13 mouse cellular contexts compared by ENCODE assay signal in the genomic region with DNA sequence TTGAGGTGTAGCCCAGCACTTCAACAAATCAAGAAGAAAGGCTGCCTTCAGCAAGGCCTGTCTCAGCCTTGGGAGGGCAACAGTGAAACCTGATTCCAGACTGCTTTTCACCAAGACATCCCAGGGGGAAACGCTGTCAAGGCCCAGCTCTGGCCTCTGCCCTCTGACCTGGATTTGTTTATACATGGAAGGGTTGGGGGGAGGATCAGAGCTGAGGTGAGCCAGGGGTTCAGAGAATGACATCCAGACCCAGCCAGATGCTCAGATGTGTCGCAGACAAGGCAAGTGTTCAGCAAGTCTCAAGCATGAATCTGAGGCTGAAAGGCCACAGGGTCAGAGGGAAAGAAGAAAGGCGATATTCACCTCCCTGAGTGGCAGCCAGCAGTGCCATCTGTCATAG. TPM values are rescaled to one million over a fixed set of nuclear protein-coding genes. Genes with fewer than 3 reads are reported as not detected.
A peak's percentile ranks its signal among the peaks of the same experiment; 100 is the strongest.
DNase-seq lines count a peak whose midpoint lies in the region; ATAC-seq and TF ChIP-seq lines count a peak whose summit lies in the region.
"Had no signal": no experiment of that assay in that cellular context is flagged by ENCODE, and none has a peak within 500 bp of the region (broad histone marks: within the 10 kb centered on the region; RNA-seq: fewer than 3 reads in every experiment).

No protein-coding gene starts in this region.

- DNase-seq in forebrain, embryonic 11.5 days (ENCODE audit: low spot score), result no peak
- DNase-seq in neural tube, embryonic 10.5 days (ENCODE audit: extremely low spot score, low spot score), result peak; percentile 84
- DNase-seq in layer of hippocampus, postnatal 25 days (ENCODE audit: extremely low spot score in 1 of 2, low spot score in 1 of 2), result no peak
- no peak for DNase-seq in spleen, postnatal 14 days (ENCODE audit: low spot score in 2 of 2)
- DNase-seq: forebrain, postnatal 0 days; layer of hippocampus, adult 9-11 months had no signal

- H3K4me3 ChIP-seq in forebrain, embryonic 11.5 days (ENCODE audit: low read depth, low read length), result no peak overlapping the region
- no peak overlapping the region for H3K4me3 ChIP-seq in forebrain, embryonic 13.5 days
- no peak overlapping the region for H3K4me3 ChIP-seq in intestine, postnatal 0 days (ENCODE audit: low read depth, low read length)
- no peak overlapping the region for H3K4me3 ChIP-seq in intestine, embryonic 15.5 days (replicated peaks)
- H3K4me3 ChIP-seq in neural tube, embryonic 15.5 days (replicated peaks), result no peak overlapping the region
- H3K4me3 ChIP-seq: liver, embryonic 15.5 days had no signal

- no peak for ATAC-seq in forebrain, embryonic 11.5 days (replicated peaks; ENCODE audit: low FRiP score)
- no peak for ATAC-seq in forebrain, embryonic 13.5 days
- ATAC-seq in intestine, postnatal 0 days, result no peak
- ATAC-seq in intestine, embryonic 15.5 days, result no peak
- ATAC-seq in neural tube, embryonic 15.5 days (ENCODE audit: low FRiP score), result no peak
- ATAC-seq: forebrain, postnatal 0 days had no signal

- 6% methylated on average over 3 of the region's 3 CpGs for WGBS in forebrain, embryonic 11.5 days
- WGBS in forebrain, embryonic 13.5 days, result 16% methylated on average over 3 of the region's 3 CpGs
- WGBS in intestine, postnatal 0 days, result 52% methylated on average over 3 of the region's 3 CpGs
- 24% methylated on average over 3 of the region's 3 CpGs for WGBS in intestine, embryonic 15.5 days
- WGBS in neural tube, embryonic 15.5 days, result 23% methylated on average over 3 of the region's 3 CpGs

- H3K4me2 ChIP-seq in forebrain, embryonic 11.5 days (ENCODE audit: low read depth, low read length, severe bottlenecking), result no peak overlapping the region
- no peak overlapping the region for H3K4me2 ChIP-seq in forebrain, embryonic 13.5 days
- H3K4me2 ChIP-seq in intestine, postnatal 0 days (replicated peaks; ENCODE audit: low read depth), result no peak overlapping the region
- no peak overlapping the region for H3K4me2 ChIP-seq in intestine, embryonic 15.5 days (replicated peaks)
- no peak overlapping the region for H3K4me2 ChIP-seq in neural tube, embryonic 15.5 days
- H3K4me2 ChIP-seq: liver, embryonic 15.5 days had no signal

- TF ChIP-seq CTCF in intestine, postnatal 0 days (IDR thresholded peaks at IDR 0.05; ENCODE audit: low read depth), result no peak

- H3K9me3 ChIP-seq in forebrain, embryonic 11.5 days (ENCODE audit: control insufficient read depth, low read length), result no peaks in the 10 kb centered on the region
- no peaks in the 10 kb centered on the region for H3K9me3 ChIP-seq in forebrain, embryonic 13.5 days (replicated peaks)
- H3K9me3 ChIP-seq in intestine, postnatal 0 days (ENCODE audit: control insufficient read depth), result no peaks in the 10 kb centered on the region
- no peaks in the 10 kb centered on the region for H3K9me3 ChIP-seq in intestine, embryonic 15.5 days
- H3K9me3 ChIP-seq in neural tube, embryonic 15.5 days (replicated peaks), result no peaks in the 10 kb centered on the region
- H3K9me3 ChIP-seq: liver, embryonic 15.5 days had no signal

- H3K27ac ChIP-seq in forebrain, embryonic 11.5 days (ENCODE audit: low read depth, low read length), result peak overlapping the region; percentile 46; the same call in 1 of the 2 replicates
- H3K27ac ChIP-seq in forebrain, embryonic 13.5 days, result no peak overlapping the region
- no peak overlapping the region for H3K27ac ChIP-seq in intestine, postnatal 0 days (ENCODE audit: low read depth, low read length)
- H3K27ac ChIP-seq in intestine, embryonic 15.5 days, result no peak overlapping the region
- no peak overlapping the region for H3K27ac ChIP-seq in neural tube, embryonic 15.5 days (replicated peaks)
- H3K27ac ChIP-seq: liver, embryonic 15.5 days had no signal

- H3K36me3 ChIP-seq in forebrain, embryonic 11.5 days (ENCODE audit: control insufficient read depth, insufficient read depth, low read length), result no peaks in the 10 kb centered on the region
- H3K36me3 ChIP-seq in forebrain, embryonic 13.5 days (ENCODE audit: poor library complexity, severe bottlenecking), result no peaks in the 10 kb centered on the region
- H3K36me3 ChIP-seq in intestine, postnatal 0 days (ENCODE audit: control insufficient read depth, insufficient read depth), result no peaks in the 10 kb centered on the region
- no peaks in the 10 kb centered on the region for H3K36me3 ChIP-seq in intestine, embryonic 15.5 days
- H3K36me3 ChIP-seq in neural tube, embryonic 15.5 days, result no peaks in the 10 kb centered on the region
- H3K36me3 ChIP-seq: liver, embryonic 15.5 days had no signal

- H3K4me1 ChIP-seq in forebrain, embryonic 11.5 days (replicated peaks; ENCODE audit: control insufficient read depth, insufficient read depth, low read length), result peaks cover 47% of the 10 kb centered on the region
- peaks cover 78% of the 10 kb centered on the region for H3K4me1 ChIP-seq in forebrain, embryonic 13.5 days
- H3K4me1 ChIP-seq in intestine, postnatal 0 days (replicated peaks; ENCODE audit: control insufficient read depth, insufficient read depth, low read length), result peaks cover 23% of the 10 kb centered on the region
- H3K4me1 ChIP-seq in intestine, embryonic 15.5 days (replicated peaks), result peaks cover 67% of the 10 kb centered on the region
- peaks cover 61% of the 10 kb centered on the region for H3K4me1 ChIP-seq in neural tube, embryonic 15.5 days
- H3K4me1 ChIP-seq: liver, embryonic 15.5 days had no signal

- H3K9ac ChIP-seq in forebrain, embryonic 11.5 days (ENCODE audit: low read length), result no peak overlapping the region
- no peak overlapping the region for H3K9ac ChIP-seq in forebrain, embryonic 13.5 days
- H3K9ac ChIP-seq in intestine, postnatal 0 days (ENCODE audit: low read depth, low read length), result 0 out of 2 replicates have a peak overlapping the region, but pooled peaks have one; percentile 11
- no peak overlapping the region for H3K9ac ChIP-seq in intestine, embryonic 15.5 days
- H3K9ac ChIP-seq in neural tube, embryonic 15.5 days (replicated peaks), result no peak overlapping the region
- H3K9ac ChIP-seq: forebrain, postnatal 0 days; liver, embryonic 15.5 days had no signal

- H3K27me3 ChIP-seq in forebrain, embryonic 11.5 days (ENCODE audit: control insufficient read depth, insufficient read depth, low read length), result no peaks in the 10 kb centered on the region
- H3K27me3 ChIP-seq in forebrain, embryonic 13.5 days, result no peaks in the 10 kb centered on the region
- H3K27me3 ChIP-seq in intestine, postnatal 0 days (replicated peaks; ENCODE audit: control insufficient read depth, insufficient read depth, low read length), result no peaks in the 10 kb centered on the region
- H3K27me3 ChIP-seq in intestine, embryonic 15.5 days (replicated peaks), result no peaks in the 10 kb centered on the region
- no peaks in the 10 kb centered on the region for H3K27me3 ChIP-seq in neural tube, embryonic 15.5 days (replicated peaks)
- H3K27me3 ChIP-seq: liver, embryonic 15.5 days had no signal

RNA-seq across cellular contexts. Expression of gene Spsb4, which starts 36.3 kb away (rescaled TPM):
- polyA plus RNA-seq in forebrain, embryonic 11.5 days (2014; fragmentation: Nextera tagmentation; extraction: Ambion mirVana), result 81.8 and 84.6 TPM in 2 replicates
- 47.0 and 55.1 TPM in 2 replicates for polyA plus RNA-seq in forebrain, embryonic 13.5 days (2015; fragmentation: Nextera tagmentation; extraction: Ambion mirVana)
- polyA plus RNA-seq in intestine, postnatal 0 days (2015; fragmentation: Nextera tagmentation; extraction: Ambion mirVana), result 23.4 and 25.0 TPM in 2 replicates
- 29.3 and 29.9 TPM in 2 replicates for polyA plus RNA-seq in intestine, embryonic 15.5 days (2015; fragmentation: Nextera tagmentation; extraction: Ambion mirVana)
- 28.5 and 31.0 TPM in 2 replicates for polyA plus RNA-seq in neural tube, embryonic 15.5 days (2015; fragmentation: Nextera tagmentation; extraction: Ambion mirVana)
- total RNA-seq in layer of hippocampus, postnatal 25 days (2021), result 1 to 10 TPM; 5.1 to 6.1 TPM
- total RNA-seq: MEL; monocyte, adult 5-6 weeks had no signal
